Mouse (Mus musculus) left cerebral cortex, postnatal 4 days (tissue): ENCODE data around the gene Nt5dc3. TPM values are rescaled to one million over a fixed set of nuclear protein-coding genes. Genes with fewer than 3 reads are reported as not detected.
A peak's percentile ranks its signal among the peaks of the same experiment; 100 is the strongest.

ENCODE experiments used
- DNase-seq: peaks from one replicate; pipeline ENCODE4 v3.0.0-alpha.2; 2022
- intact Hi-C: fragments of 180-260 bp; cut with DNase I; formaldehyde crosslinking; loops from one replicate; pipeline ENCODE4 v1.15.1; 2025
- total RNA-seq, 2 experiments: library from RNA; stranded (reverse); gene quantifications; 2 replicates each; pipeline ENCODE4 v1.2.3; 2021

Nt5dc3 gene
- total RNA-seq, 2 experiments from 2014 or later = 60.1 to 60.8 TPM

DNA sequence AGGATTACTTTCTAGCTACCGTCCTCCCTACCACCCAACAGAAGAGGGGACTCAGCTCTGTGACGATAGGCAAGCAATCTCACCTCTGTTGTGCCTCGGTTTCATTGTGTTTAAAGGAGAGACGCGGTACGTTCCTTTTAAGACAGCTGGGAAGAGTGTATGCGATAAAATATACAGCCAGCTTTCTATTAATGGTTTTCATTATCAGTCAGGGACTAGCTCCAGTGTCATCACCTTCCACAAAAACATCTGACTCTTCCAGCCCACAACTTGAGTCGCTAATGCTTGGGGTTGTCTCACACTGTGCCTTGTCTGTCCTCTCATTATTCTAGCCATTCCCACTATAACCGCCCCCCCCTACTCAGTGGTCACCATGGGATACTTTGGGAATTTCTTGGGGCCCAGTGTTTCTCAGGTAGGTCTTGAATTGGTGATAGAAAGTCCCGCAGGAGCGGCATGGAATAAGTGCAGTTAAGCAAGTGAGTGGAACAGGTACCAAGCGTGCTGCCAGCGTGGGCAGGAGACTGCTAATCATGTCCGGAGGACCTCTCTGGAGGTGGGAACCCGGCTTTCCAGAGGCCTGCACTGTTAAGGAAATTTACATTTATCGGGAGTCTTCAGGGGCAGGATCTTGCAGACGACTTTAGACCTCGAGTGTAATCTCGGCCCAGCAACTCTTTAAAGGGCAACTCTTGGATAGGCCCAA, 1.0 kb upstream of the Nt5dc3 start:
- DNase-seq = no peak
- intact Hi-C loops = no loop called here

DNA sequence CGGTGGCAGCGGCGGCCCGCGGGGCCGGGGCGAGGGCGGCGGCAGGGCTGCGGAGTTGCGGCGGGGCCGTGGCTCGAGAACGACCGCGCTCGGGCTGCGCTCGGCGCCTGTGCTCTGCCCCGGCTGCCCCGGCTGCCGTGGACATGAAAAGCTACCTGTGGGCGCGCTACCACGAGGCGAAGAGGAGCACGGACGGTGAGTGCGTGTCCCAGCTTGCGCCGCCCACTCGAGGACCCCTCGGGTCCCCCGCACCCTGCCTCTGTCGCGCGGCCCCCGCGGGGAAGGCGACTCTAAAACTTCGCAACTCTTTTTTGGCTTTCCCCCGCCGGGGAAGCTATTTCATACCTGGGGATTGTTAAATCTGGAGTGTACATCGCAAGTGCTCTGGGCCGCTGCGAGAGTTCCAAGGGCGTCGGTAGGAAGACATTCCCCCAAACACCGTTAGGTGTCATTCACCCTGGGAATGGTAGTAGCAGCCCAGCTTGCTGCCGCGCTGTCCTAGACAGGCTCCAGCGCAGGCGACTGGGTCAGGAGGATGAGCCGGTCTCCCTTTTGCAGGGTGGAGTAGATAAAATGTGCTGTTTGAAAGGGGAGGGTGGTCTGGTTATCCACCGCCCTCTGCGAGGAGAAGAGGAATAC, 431 bp downstream of the Nt5dc3 start:
- intact Hi-C loops = no loop called here
- DNase-seq = peak; percentile 25

GRCm38 (mm10) chr10:86779816-86780500, 1.2 kb downstream of the Nt5dc3 start:
- intact Hi-C loops = no loop called here
- DNase-seq = no peak

- DNase-seq = no peak
- intact Hi-C loops = no loop called here
Observed at GRCm38 (mm10) chr10:86781641-86782040, 2.8 kb downstream of the Nt5dc3 start.

GRCm38 (mm10) chr10:86782656-86783055, 3.9 kb downstream of the Nt5dc3 start:
- intact Hi-C loops = no loop called here
- no peak for DNase-seq

- DNase-seq = no peak
- intact Hi-C loops = no loop called here
Observed at GRCm38 (mm10) chr10:86783561-86783960, 4.8 kb downstream of the Nt5dc3 start.

DNA sequence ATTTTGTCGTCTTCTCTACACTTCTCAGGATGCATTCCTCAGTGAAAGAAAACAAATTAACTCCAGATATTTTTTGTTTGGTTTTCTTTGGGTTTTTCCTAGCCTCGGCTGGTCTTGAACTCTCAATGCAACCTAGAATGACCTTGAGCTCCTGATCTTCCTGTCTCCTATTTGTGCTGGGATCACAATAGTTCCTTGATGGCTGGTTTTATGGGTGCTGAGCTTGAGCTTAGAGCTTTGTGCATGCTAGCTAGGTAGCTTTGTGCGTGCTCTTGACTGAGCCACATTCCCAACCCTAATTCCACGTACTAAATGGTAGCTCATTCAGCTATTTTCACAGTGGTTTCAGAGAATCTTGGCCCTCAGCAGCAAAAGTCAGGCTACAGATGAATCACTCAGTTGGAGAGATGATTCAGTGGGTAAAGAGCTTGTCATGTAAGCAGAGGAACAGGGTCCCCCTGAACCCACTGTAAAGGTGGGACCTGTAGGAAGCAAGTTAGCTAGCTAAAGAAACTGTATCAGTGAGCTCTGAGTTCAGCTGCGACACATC, 5.4 kb downstream of the Nt5dc3 start:
- intact Hi-C loops = no loop called here
- DNase-seq = no peak

- no peak for DNase-seq
- intact Hi-C loops = no loop called here
Observed at GRCm38 (mm10) chr10:86785396-86785795, 6.6 kb downstream of the Nt5dc3 start.

GRCm38 (mm10) chr10:86786083-86786482, 7.3 kb downstream of the Nt5dc3 start:
- intact Hi-C loops = no loop called here
- DNase-seq = no peak

DNA sequence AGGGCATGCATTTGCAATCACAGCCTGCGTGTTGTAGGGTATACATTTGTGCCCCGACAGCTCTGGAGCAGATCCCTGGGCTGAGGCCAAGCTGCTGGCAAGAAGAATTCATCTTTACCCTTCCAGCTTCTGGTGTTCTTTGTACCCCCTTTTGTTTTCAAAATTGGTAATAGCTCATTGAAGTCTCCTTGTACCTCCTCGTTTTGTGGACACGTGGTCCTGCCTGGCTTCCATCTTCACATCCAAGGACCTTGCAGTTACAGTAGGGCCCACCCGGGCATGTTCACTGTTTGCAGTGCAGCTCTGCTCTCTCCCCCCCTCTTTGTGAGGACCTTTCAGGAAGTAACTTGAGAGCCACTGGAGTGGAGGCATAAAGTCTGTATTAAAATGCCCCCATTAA, 9.4 kb downstream of the Nt5dc3 start:
- intact Hi-C loops = no loop called here
- no peak for DNase-seq

DNA sequence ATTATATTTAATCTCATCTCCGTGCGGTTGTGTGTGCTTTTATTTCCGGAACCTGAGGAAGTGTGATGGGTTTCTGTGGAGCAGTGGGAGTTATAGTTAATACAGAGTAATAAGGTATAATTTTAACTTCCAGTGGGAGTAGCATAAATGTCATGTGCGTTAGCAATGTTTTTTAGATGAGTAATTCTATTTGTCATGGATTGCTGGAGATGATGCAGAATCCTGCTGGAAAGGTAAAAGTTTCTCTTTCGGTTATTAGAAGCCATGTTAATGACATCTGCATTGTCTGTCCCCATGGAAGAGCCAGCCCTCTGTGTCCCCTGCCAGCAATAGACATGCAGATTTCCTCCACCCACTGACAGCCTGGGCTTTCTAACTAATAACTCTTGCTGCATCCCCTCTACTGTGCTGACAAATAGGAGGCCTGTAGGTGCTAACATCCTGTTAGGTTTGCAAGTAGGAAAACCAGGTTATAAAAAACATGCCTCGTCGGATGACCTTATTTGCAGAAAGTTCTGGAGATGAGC, 10.4 kb downstream of the Nt5dc3 start:
- intact Hi-C loops = no loop called here
- no peak for DNase-seq

GRCm38 (mm10) chr10:86791507-86792184, 12.8 kb downstream of the Nt5dc3 start:
- no peak for DNase-seq
- intact Hi-C loops = no loop called here

DNA sequence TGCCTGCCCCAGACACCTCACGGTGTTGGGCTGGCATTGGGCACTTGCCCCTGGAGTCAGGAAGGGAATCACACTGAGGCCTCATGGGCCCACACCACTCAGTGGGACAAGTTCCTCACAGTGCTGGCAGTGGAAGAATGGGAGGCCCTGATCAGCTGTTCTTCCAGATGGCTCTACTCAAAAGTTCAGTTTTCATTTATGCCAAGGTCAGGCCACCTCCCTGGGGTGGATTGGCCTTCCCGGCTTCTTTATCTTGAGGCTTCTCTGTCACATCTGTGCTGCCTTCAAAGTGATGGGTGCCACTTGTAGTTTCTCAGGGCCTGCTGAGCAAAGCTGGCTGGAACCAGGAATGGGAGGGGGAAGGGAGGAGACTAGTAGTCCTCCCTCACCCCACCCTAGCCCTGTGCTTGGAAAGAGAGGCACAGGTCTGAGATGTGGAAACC, 14.7 kb downstream of the Nt5dc3 start:
- intact Hi-C loops = no loop called here

DNA sequence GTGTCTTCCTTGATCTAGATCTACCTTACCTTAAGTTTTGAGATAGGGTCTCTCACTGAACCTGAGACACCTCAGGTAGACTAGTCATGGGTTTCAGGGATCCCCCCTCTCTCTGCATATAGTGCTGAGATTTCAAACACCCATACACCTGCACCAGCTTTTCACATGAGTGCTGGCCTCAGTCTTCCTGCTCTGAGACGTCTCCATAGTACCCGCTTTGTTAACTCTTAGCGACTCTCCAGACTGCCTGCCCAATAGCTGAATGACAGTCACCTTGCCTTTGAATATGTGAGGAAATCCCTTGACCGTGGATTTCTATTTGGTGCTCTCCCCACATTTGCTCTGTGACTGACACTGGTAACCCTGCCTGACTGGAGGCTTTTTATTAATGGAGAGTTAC, 15.4 kb downstream of the Nt5dc3 start:
- DNase-seq = no peak
- intact Hi-C loops = no loop called here

More for the DNA sequence above, 14.7 kb downstream of the Nt5dc3 start:
- no peak for DNase-seq

DNA sequence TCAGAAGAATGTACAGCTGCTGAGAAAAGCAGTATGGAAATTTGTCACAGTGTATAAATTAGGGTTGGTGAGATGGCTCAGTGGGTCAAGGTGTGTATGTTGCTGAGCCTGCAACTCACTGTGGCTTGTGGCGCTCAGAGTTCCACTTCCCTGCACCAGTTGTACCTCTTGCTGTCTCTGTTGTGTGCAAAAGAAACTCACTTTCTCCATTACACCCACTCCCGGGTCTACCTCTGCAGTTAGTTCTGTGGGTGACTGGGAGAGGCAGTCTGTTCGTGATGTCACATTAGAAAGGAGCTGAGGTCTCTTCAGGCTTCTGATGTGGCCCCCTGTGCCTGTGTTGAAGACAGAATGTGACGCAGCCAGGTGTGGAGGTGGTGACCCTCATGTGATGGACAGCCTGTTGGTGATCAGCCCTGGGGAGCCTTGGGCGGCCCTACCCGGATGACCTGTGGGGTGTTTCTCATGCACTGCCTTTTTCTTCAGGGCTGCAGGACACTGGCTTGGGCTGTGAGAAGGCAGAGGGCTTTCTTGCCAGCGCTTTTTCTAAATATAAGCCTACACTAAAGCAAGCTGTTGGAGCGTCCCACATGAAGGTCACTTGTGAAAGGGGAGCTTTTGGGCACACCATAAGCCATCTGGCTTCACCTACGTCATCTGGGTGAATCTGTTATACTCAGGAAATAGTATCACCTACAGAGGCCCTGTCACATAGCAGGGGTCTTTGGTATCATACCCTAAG, 16.2 kb downstream of the Nt5dc3 start:
- DNase-seq = no peak
- intact Hi-C loops = no loop called here

- intact Hi-C loops = no loop called here
- DNase-seq = no peak
Observed at GRCm38 (mm10) chr10:86796073-86796741, 17.4 kb downstream of the Nt5dc3 start.

GRCm38 (mm10) chr10:86807362-86807761, 28.6 kb downstream of the Nt5dc3 start:
- intact Hi-C loops = no loop called here

DNA sequence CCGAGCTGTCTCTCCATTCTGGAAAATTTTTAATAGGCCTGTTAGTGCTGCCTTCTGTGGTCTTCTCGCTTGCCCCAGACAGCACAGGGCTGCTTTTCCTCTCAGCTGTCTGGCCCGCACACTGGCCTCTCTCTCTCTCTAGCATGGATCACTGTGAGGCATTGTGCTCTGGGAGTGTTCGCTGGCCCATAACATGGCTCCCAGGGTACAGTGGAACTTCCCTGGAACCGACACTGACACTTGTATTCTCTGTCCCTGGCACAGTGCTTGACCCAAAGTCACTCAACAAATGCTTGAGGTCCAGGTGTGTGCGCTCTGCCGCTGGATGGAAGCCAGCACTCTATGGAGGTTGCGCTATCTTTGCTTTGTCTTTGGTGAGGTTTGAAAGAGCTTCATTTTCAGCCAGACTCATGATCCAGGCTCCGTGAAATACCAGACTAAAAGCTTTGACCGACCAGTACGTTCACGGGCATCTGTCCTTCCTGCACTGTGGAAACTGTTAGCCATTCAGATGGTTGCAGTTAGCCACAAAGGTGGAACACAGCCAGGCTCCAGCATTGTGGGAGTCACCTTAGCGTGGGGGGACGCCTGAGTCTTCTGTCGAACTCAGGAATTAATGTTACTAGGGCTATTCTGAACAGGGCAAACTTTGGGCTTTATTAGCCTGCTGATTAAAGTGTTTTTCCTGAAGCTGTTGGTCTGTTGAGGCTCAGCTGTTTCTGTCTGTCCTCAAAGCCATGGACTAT, 29.4 kb downstream of the Nt5dc3 start:
- intact Hi-C loops = no loop called here
- no peak for DNase-seq

More at GRCm38 (mm10) chr10:86807362-86807761, 28.6 kb downstream of the Nt5dc3 start:
- DNase-seq = no peak

DNA sequence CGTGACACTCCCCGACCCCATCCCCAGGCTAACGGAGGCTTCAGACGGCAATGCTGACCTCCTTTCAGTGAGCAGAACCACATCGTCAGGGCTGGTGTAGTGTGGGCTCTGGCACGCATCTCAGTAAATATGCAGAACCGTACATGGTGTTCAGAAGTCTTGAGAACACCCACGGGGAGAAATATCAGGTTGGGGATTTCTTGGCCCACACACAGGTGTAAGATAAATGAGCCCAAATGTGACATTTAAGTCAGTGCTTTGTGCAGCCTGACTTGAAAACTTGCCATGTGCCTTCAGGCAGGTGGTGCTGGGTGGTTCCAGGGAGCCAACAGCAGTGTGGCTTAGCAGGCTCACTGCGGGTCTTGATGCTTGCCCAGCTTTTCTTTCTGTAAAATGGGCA, 31.2 kb downstream of the Nt5dc3 start:
- DNase-seq = no peak
- intact Hi-C loops = no loop called here
